Mouse (Mus musculus): ENCODE results near the gene Il10rb.

DNA sequence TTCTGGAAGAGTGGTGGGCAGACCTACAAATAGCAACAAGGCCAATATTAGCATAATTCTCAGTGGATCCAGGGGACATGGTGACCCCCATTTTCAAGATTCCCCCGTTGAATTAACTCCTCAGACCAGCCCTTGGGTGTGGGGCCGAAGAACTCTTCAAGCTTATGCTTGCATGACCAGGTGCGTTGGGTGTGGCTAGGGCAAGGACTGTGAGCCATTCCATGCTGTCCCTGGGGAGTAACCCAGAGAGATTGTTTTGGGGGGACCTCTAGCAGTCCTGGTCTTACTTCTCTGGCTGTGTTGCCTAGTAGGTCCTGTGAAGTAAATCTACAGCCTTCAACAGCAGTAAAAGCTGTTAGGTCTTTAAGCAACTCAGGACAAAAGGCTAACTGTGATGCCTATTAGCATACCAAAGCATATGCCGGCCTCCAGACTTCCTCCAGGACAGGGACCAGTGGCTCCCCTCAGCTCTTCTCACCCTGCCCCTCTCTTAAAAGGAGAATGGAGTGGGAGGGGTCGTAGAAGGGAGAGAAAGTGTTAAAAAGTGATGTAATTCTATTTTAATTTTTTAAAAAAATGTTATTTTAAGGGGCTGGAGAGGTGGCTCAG is 26.9 kb downstream of the Il10rb start:
- TF ChIP-seq POLR2A (IDR thresholded peaks at IDR 0.05; ENCODE audit: insufficient read depth, low read depth, low read length) (no peak), CTCF (IDR thresholded peaks at IDR 0.05) (no peak)
